8 mouse cellular contexts compared by ENCODE assay signal in the genomic region with DNA sequence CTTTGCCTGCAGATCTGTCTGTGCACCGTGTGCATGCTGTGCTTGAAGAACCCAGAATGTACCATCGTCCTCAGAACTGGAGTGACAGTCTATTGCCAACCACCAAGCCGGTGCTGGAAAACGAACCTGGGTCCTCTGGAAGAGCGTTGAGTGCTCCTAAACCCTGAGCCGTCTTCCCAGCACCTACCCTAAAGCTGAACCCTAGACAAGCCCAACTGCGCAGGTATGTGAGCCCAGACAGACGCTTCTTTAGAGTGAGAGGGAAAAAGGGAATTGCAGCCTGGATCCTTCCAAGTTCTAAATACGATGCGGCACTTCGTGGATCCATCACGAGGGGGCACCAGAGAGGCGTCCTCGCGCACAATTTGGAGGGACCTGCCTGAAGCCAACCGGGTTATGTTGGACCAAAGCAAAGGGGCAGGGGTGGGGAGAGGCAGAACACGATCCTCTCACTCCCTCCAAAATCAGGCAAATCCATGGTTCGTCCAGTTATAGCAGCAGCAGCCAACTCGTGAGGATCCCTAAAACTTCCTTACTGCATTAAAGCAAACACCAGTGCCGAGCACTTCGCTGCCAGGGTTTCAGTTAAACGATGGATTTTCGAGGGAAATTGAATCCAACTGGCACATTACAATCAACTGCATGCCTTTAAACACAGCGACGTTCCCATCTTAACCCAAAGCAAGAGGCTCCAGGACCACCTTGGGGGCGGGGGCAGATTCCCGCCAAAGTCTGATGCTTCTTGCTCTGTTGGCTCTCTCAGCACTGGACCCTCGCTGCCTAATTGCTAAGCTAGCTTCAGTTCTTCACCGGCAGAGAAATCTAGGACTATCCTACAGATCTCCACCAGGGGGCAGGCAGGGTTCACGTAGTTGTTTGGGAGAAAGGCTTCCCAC.
A peak's percentile ranks its signal among the peaks of the same experiment; 100 is the strongest.
DNase-seq lines count a peak whose midpoint lies in the region; ATAC-seq lines count a peak whose summit lies in the region.

No protein-coding gene starts in this region.

- H3K4me2 ChIP-seq in hindbrain, embryonic 14.5 days (replicated peaks) = peak overlapping the region; percentile 68

- no peak overlapping the region for H3K9ac ChIP-seq in hindbrain, embryonic 14.5 days

- DNase-seq in Muller cell, postnatal 12 days (ENCODE audit: inconsistent ontology term) = peak; percentile 86
- DNase-seq in cerebellum, adult 9-10 months = peak; percentile 94
- DNase-seq in frontal cortex, postnatal 25 days (ENCODE audit: low spot score in 2 of 2) = peak; percentile 83 to 90
- peak; percentile 95 for DNase-seq in hindbrain, embryonic 14.5 days (ENCODE audit: low spot score)
- peak; percentile 88 to 92 for DNase-seq in layer of hippocampus, postnatal 36 days
- DNase-seq in lung, postnatal 36 days = peak; percentile 91
- peak; percentile 93 for DNase-seq in retina, postnatal 1 day
- DNase-seq in urinary bladder, adult 18-20 months (ENCODE audit: low spot score in 2 of 2) = peak; percentile 68 to 81

- peak; percentile 85 for ATAC-seq in hindbrain, embryonic 14.5 days (ENCODE audit: low FRiP score)

- H3K4me1 ChIP-seq in hindbrain, embryonic 14.5 days (replicated peaks; ENCODE audit: control insufficient read depth, insufficient read depth, low read length) = no peaks in the 10 kb centered on the region; the same call in 1 of the 2 replicates

- H3K36me3 ChIP-seq in hindbrain, embryonic 14.5 days (replicated peaks; ENCODE audit: control insufficient read depth, insufficient read depth) = no peaks in the 10 kb centered on the region

- peaks cover 18% of the 10 kb centered on the region for H3K9me3 ChIP-seq in hindbrain, embryonic 14.5 days (ENCODE audit: control insufficient read depth, low read length)

- H3K4me3 ChIP-seq in hindbrain, embryonic 14.5 days (replicated peaks; ENCODE audit: low read length) = peak overlapping the region; percentile 28

- H3K27ac ChIP-seq in hindbrain, embryonic 14.5 days = no peak overlapping the region

- H3K27me3 ChIP-seq in hindbrain, embryonic 14.5 days (ENCODE audit: control insufficient read depth, insufficient read depth, low read length) = no peaks in the 10 kb centered on the region

- WGBS in hindbrain, embryonic 14.5 days = 14% methylated on average over 30 of the region's 30 CpGs
